Mouse (Mus musculus): ENCODE measurements around the gene Plekha7. TPM values are rescaled to one million over a fixed set of nuclear protein-coding genes. Genes with fewer than 3 reads are reported as not detected.

Gene Plekha7
- total RNA-seq, 2 experiments from 2014 or later, result 9.5 to 11.9 TPM

- intact Hi-C loops (cut with DNase I), result no loop called here
- peak; percentile 62 to 63 for DNase-seq
These were observed 81.3 kb downstream of the Plekha7 start for GRCm38 (mm10) chr7:116226877-116227282.

GRCm38 (mm10) chr7:116226316-116226715, 81.9 kb downstream of the Plekha7 start:
- intact Hi-C loops (cut with DNase I), result no loop called here
- no peak for DNase-seq

- intact Hi-C loops (cut with DNase I), result no loop called here
- DNase-seq, result peak; percentile 48 to 51
These were observed 83.6 kb downstream of the Plekha7 start for GRCm38 (mm10) chr7:116224543-116224942.

GRCm38 (mm10) chr7:116223010-116223783, 85.0 kb downstream of the Plekha7 start:
- DNase-seq, result no peak
- intact Hi-C loops (cut with DNase I), result no loop called here

GRCm38 (mm10) chr7:116222288-116223009, 85.7 kb downstream of the Plekha7 start:
- DNase-seq, result no peak
- intact Hi-C loops (cut with DNase I), result no loop called here

- no peak for DNase-seq
- intact Hi-C loops (cut with DNase I), result no loop called here
These were observed 86.3 kb downstream of the Plekha7 start for GRCm38 (mm10) chr7:116221883-116222282.

GRCm38 (mm10) chr7:116220103-116220707, 88.0 kb downstream of the Plekha7 start:
- DNase-seq, result no peak
- intact Hi-C loops (cut with DNase I), result no loop called here

- intact Hi-C loops (cut with DNase I), result no loop called here
These were observed 90.4 kb downstream of the Plekha7 start for GRCm38 (mm10) chr7:116217747-116218146.

GRCm38 (mm10) chr7:116211904-116212303, 96.3 kb downstream of the Plekha7 start:
- DNase-seq, result no peak
- intact Hi-C loops (cut with DNase I), result no loop called here

More at GRCm38 (mm10) chr7:116217747-116218146, 90.4 kb downstream of the Plekha7 start:
- DNase-seq, result no peak

GRCm38 (mm10) chr7:116209926-116210631, 98.1 kb downstream of the Plekha7 start:
- intact Hi-C loops (cut with DNase I), result no loop called here
- no peak for DNase-seq

- intact Hi-C loops (cut with DNase I), result no loop called here
- DNase-seq, result no peak
These were observed 99.3 kb downstream of the Plekha7 start for GRCm38 (mm10) chr7:116208880-116209279.

- intact Hi-C loops (cut with DNase I), result no loop called here
These were observed 101.2 kb downstream of the Plekha7 start for GRCm38 (mm10) chr7:116206806-116207571.

GRCm38 (mm10) chr7:116205451-116205850, 102.7 kb downstream of the Plekha7 start:
- DNase-seq, result no peak
- intact Hi-C loops (cut with DNase I), result no loop called here

More at GRCm38 (mm10) chr7:116206806-116207571, 101.2 kb downstream of the Plekha7 start:
- no peak for DNase-seq

- DNase-seq, result no peak
- intact Hi-C loops (cut with DNase I), result no loop called here
These were observed 106.0 kb downstream of the Plekha7 start for GRCm38 (mm10) chr7:116202033-116202681.

GRCm38 (mm10) chr7:116200951-116201351, 107.2 kb downstream of the Plekha7 start:
- intact Hi-C loops (cut with DNase I), result no loop called here
- no peak for DNase-seq

GRCm38 (mm10) chr7:116200544-116200943, 107.6 kb downstream of the Plekha7 start:
- intact Hi-C loops (cut with DNase I), result no loop called here

GRCm38 (mm10) chr7:116198902-116199301, 109.3 kb downstream of the Plekha7 start:
- no peak for DNase-seq
- intact Hi-C loops (cut with DNase I), result loop anchor here (2.0 to 5.0 kb wide), 2 partner anchors 38 kb away; no protein-coding TSS in a partner anchor

More at GRCm38 (mm10) chr7:116200544-116200943, 107.6 kb downstream of the Plekha7 start:
- no peak for DNase-seq

GRCm38 (mm10) chr7:116198407-116198806, 109.8 kb downstream of the Plekha7 start:
- intact Hi-C loops (cut with DNase I), result loop anchor here (2.0 to 5.0 kb wide), 2 partner anchors 38 to 39 kb away; no protein-coding TSS in a partner anchor

More at GRCm38 (mm10) chr7:116198407-116198806, 109.8 kb downstream of the Plekha7 start:
- peak; percentile 55 to 59 for DNase-seq

All from heart, postnatal 10 days (tissue).